Mouse (Mus musculus) granulocyte monocyte progenitor cell, adult 5-6 weeks (primary cell): ENCODE results near the gene Hoxc10. TPM values are rescaled to one million over a fixed set of nuclear protein-coding genes. Genes with fewer than 3 reads are reported as not detected.

Experiments
- ATAC-seq: replicated peaks from 2 replicates; pipeline ENCODE4 v1.8.0; 2016; ENCODE audit warnings: mild to moderate bottlenecking, moderate TSS enrichment, inconsistent platforms; ENCODE audit not compliant: poor library complexity, severe bottlenecking
- total RNA-seq, 2 experiments: library from RNA; stranded (forward) in 1 of 2; stranded (reverse) in 1 of 2; fragments of 200-712, 200-1000 nt in 1 of 2; fragments of >200 nt in 1 of 2; fragmentation: Nextera tagmentation in 1 of 2; gene quantifications; 2 replicates each; pipeline ENCODE4 v1.2.3; 2014 to 2017

Gene Hoxc10
- total RNA-seq, 2 experiments from 2014 or later: not detected

GRCm38 (mm10) chr15:103002821-103003448, 36.3 kb downstream of the Hoxc10 start:
- ATAC-seq: no peak; the same call in 1 of the 2 replicates

- ATAC-seq: no peak
Observed at GRCm38 (mm10) chr15:103005308-103005707, 38.7 kb downstream of the Hoxc10 start.

GRCm38 (mm10) chr15:103005797-103006196, 39.2 kb downstream of the Hoxc10 start:
- no peak for ATAC-seq

GRCm38 (mm10) chr15:103006326-103006725, 39.7 kb downstream of the Hoxc10 start:
- ATAC-seq: no peak

- ATAC-seq: no peak
Observed at GRCm38 (mm10) chr15:103009265-103010111, 42.9 kb downstream of the Hoxc10 start.

GRCm38 (mm10) chr15:103010112-103010846, 43.7 kb downstream of the Hoxc10 start:
- no peak for ATAC-seq

- no peak for ATAC-seq
Observed at GRCm38 (mm10) chr15:103010847-103011555, 44.4 kb downstream of the Hoxc10 start.

- ATAC-seq: peak; percentile 24; the same call in 1 of the 2 replicates
Observed at GRCm38 (mm10) chr15:103011928-103012486, 45.4 kb downstream of the Hoxc10 start.

- ATAC-seq: 0 out of 2 replicates have a peak, but pooled peaks have one; percentile 40
Observed at GRCm38 (mm10) chr15:103013238-103013984, 46.8 kb downstream of the Hoxc10 start.

- ATAC-seq: no peak
Observed at GRCm38 (mm10) chr15:103014166-103015008, 47.8 kb downstream of the Hoxc10 start.

GRCm38 (mm10) chr15:103015009-103015399, 48.4 kb downstream of the Hoxc10 start:
- ATAC-seq: no peak

GRCm38 (mm10) chr15:103015406-103016166, 49.0 kb downstream of the Hoxc10 start:
- no peak for ATAC-seq

- no peak for ATAC-seq
Observed at GRCm38 (mm10) chr15:103018636-103019035, 52.0 kb downstream of the Hoxc10 start, which contains the start of gene Hoxc4. Gene Hoxc4 (plus strand): TSS chr15:103018934.

GRCm38 (mm10) chr15:103020899-103021418, 54.4 kb downstream of the Hoxc10 start:
- no peak for ATAC-seq
